Mouse (Mus musculus) MEL-GATA-1-ER (cell line): ENCODE data around the gene St6gal1.

ENCODE experiments used
- DNase-seq: peaks from one replicate; pipeline ENCODE4 v3.0.0-alpha.2; 2012; ENCODE audit warnings: low read depth; ENCODE audit errors: extremely low read depth

Gene St6gal1

GRCm38 (mm10) chr16:23223166-23223870 lies 1.2 kb upstream of the St6gal1 start:
- no peak for DNase-seq

GRCm38 (mm10) chr16:23223871-23224469 lies 570 bp upstream of the St6gal1 start:
- DNase-seq: no peak

- no peak for DNase-seq
Observed at GRCm38 (mm10) chr16:23225069-23225721, 655 bp downstream of the St6gal1 start.

GRCm38 (mm10) chr16:23225821-23226600 lies 1.5 kb downstream of the St6gal1 start:
- DNase-seq: no peak

- DNase-seq: no peak
Observed at GRCm38 (mm10) chr16:23226601-23227351, 2.2 kb downstream of the St6gal1 start.

- DNase-seq: no peak
Observed at GRCm38 (mm10) chr16:23227851-23228250, 3.3 kb downstream of the St6gal1 start.

- DNase-seq: no peak
Observed at GRCm38 (mm10) chr16:23228486-23228885, 3.9 kb downstream of the St6gal1 start.

- DNase-seq: no peak
Observed at GRCm38 (mm10) chr16:23229945-23230344, 5.4 kb downstream of the St6gal1 start.

GRCm38 (mm10) chr16:23231168-23231567 lies 6.6 kb downstream of the St6gal1 start:
- DNase-seq: no peak

- no peak for DNase-seq
Observed at GRCm38 (mm10) chr16:23232691-23233090, 8.2 kb downstream of the St6gal1 start.

- no peak for DNase-seq
Observed at GRCm38 (mm10) chr16:23233496-23233895, 9.0 kb downstream of the St6gal1 start.

- no peak for DNase-seq
Observed at GRCm38 (mm10) chr16:23234557-23234956, 10.0 kb downstream of the St6gal1 start.

GRCm38 (mm10) chr16:23235173-23235694 lies 10.7 kb downstream of the St6gal1 start:
- DNase-seq: no peak

GRCm38 (mm10) chr16:23239583-23239982 lies 15.0 kb downstream of the St6gal1 start:
- DNase-seq: no peak

GRCm38 (mm10) chr16:23240049-23240949 lies 15.8 kb downstream of the St6gal1 start:
- DNase-seq: no peak

GRCm38 (mm10) chr16:23240950-23241259 lies 16.4 kb downstream of the St6gal1 start:
- no peak for DNase-seq

- no peak for DNase-seq
Observed at GRCm38 (mm10) chr16:23243726-23244425, 19.3 kb downstream of the St6gal1 start.

- no peak for DNase-seq
Observed at GRCm38 (mm10) chr16:23244486-23244885, 19.9 kb downstream of the St6gal1 start.

GRCm38 (mm10) chr16:23249285-23249684 lies 24.7 kb downstream of the St6gal1 start:
- no peak for DNase-seq
